Mouse (Mus musculus) embryonic facial prominence, embryonic 11.5 days (tissue): ENCODE data around the gene Prrg2. TPM values are rescaled to one million over a fixed set of nuclear protein-coding genes. Genes with fewer than 3 reads are reported as not detected.

Experiments used
- ATAC-seq: fragments of 200-750 bp; cut with Nextera tagmentation; replicated peaks from 2 replicates; pipeline ENCODE4 v1.8.0; 2017; ENCODE audit warnings: low read depth; ENCODE audit not compliant: insufficient number of reproducible peaks, low FRiP score, low TSS enrichment
- DNase-seq: peaks from one replicate; pipeline ENCODE4 v3.0.0-alpha.2; 2015; ENCODE audit warnings: low spot score
- H3K27ac ChIP-seq: fragments of 300-500 bp; sonication (generic); replicated peaks from 2 replicates; pipeline ENCODE4 v1.5.1; 2014; ENCODE audit warnings: mild to moderate bottlenecking, low read depth, low read length, control low read depth
- H3K27me3 ChIP-seq: fragments of 300-500 bp; sonication (generic); 2 replicates; pipeline ENCODE4 v1.6.1; 2014; ENCODE audit warnings: mild to moderate bottlenecking, low read length, moderate library complexity, mixed read lengths; ENCODE audit not compliant: control insufficient read depth, insufficient read depth
- H3K36me3 ChIP-seq: fragments of 300-500 bp; sonication (generic); replicated peaks from 2 replicates; pipeline ENCODE4 v1.6.1; 2014; ENCODE audit warnings: low read depth, mild to moderate bottlenecking, low read length, moderate library complexity, mixed read lengths; ENCODE audit not compliant: control insufficient read depth, insufficient read depth
- H3K4me1 ChIP-seq: fragments of 300-500 bp; sonication (generic); 2 replicates; pipeline ENCODE4 v1.6.1; 2014; ENCODE audit warnings: low read length, mixed read lengths; ENCODE audit not compliant: control insufficient read depth, insufficient read depth
- H3K4me2 ChIP-seq: fragments of 300-500 bp; sonication (generic); 2 replicates; pipeline ENCODE4 v1.6.1; 2014; ENCODE audit warnings: low read depth, mild to moderate bottlenecking, control low read depth, low read length, moderate library complexity
- H3K4me3 ChIP-seq: fragments of 300-500 bp; sonication (generic); 2 replicates; pipeline ENCODE4 v1.5.1; 2014; ENCODE audit warnings: low read depth, low read length, control low read depth
- H3K9ac ChIP-seq: fragments of 300-500 bp; sonication (generic); replicated peaks from 2 replicates; pipeline ENCODE4 v1.6.1; 2014; ENCODE audit warnings: mild to moderate bottlenecking, control low read depth, low read length
- H3K9me3 ChIP-seq: fragments of 300-500 bp; sonication (generic); replicated peaks from 2 replicates; pipeline ENCODE4 v1.6.1; 2016; ENCODE audit warnings: mild to moderate bottlenecking, low read length, inconsistent platforms, mixed read lengths; ENCODE audit not compliant: control insufficient read depth
- WGBS: fragments of 180-500 bp; shearing (Covaris S2); extraction: QIAGEN DNeasy Blood & Tissue Kit; methylation state at CpG from one replicate; pipeline ENCODE4 v1.1.7; 2014; 5-methylcytosine and 5-hydroxymethylcytosine counted together
- microRNA-seq: library from miRNA; unstranded; fragments of <30 nt; microRNA quantifications from one replicate; pipeline ENCODE4, GENCODE M21; 2016; ENCODE audit warnings: borderline number of aligned reads
- polyA plus RNA-seq: library from polyadenylated mRNA; unstranded; fragments of >200 nt; fragmentation: Nextera tagmentation; extraction: Ambion mirVana; gene quantifications from 2 replicates; pipeline ENCODE4 v1.2.1, GENCODE M21; 2014

Prrg2 gene
- polyA plus RNA-seq, 1 experiment from 2014 or later = 17.9 TPM

DNA sequence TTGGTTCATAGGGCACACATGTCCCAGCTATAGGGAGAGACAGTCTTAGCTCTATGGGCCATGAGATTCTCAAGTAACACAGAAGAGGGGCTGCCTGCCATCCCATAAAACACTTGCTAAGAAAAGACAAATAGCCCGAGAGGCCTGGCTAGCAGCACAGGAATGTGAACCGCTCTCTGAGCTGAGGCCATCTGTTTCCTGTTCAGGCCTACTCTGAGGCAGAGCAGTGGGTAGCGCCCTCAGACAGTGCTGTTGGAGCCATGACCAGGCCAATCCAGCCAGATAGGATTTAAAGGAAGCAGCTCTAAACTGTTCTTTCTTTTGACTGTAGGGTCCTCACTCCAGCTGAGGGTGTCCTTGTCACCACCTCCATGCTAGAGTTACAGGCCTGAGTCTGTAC lies 57.9 kb downstream of the Prrg2 start:
- Histone ChIP-seq H3K27ac (no peak overlapping the region), H3K36me3 (peaks cover 51% of the 10 kb centered on the region), H3K9ac (no peak overlapping the region), H3K4me1 (no peaks in the 10 kb centered on the region), H3K4me2 (no peak overlapping the region), H3K9me3 (no peaks in the 10 kb centered on the region), H3K27me3 (no peaks in the 10 kb centered on the region), H3K4me3 (no peak overlapping the region)
- 78% methylated on average over 3 of the region's 3 CpGs for WGBS
- ATAC-seq = no peak
- DNase-seq = no peak

Small RNAs within 50 kb of the gene (microRNA-seq; reads per million reads assigned to microRNA genes)
- gene Mir7054 = not detected

Other genes starting within 250 kb of the Prrg2 start
- gene Nup62, start 246.6 kb downstream of the Prrg2 start, polyA plus RNA-seq = 66.9 and 72.6 TPM in 2 replicates
- gene Il4i1, start 246.3 kb downstream of the Prrg2 start, polyA plus RNA-seq = 0.52 and 1.9 TPM in 2 replicates
- gene Atf5, start 246.0 kb downstream of the Prrg2 start, polyA plus RNA-seq = 2.9 and 3.1 TPM in 2 replicates
- gene Akt1s1, start 213.7 kb downstream of the Prrg2 start, polyA plus RNA-seq = 32.4 and 42.5 TPM in 2 replicates
- 55.1 and 75.1 TPM in 2 replicates for gene Tbc1d17, start 213.6 kb downstream of the Prrg2 start, polyA plus RNA-seq
- gene Pnkp, start 205.5 kb downstream of the Prrg2 start, polyA plus RNA-seq = 21.6 and 25.3 TPM in 2 replicates
- gene Ptov1, start 192.9 kb downstream of the Prrg2 start, polyA plus RNA-seq = 350 and 370 TPM in 2 replicates
- gene Med25, start 170.0 kb downstream of the Prrg2 start, polyA plus RNA-seq = 44.5 and 50.3 TPM in 2 replicates
- 11.8 and 13.2 TPM in 2 replicates for gene Fuz, start 166.6 kb downstream of the Prrg2 start, polyA plus RNA-seq
- gene Ap2a1, start 133.2 kb downstream of the Prrg2 start, polyA plus RNA-seq = 70.1 and 70.3 TPM in 2 replicates
- gene Tsks, start 119.5 kb downstream of the Prrg2 start, polyA plus RNA-seq = 0.21 TPM in 1 of 2 replicates, not detected in the other
- gene Cpt1c, start 87.8 kb downstream of the Prrg2 start, polyA plus RNA-seq = 14.3 and 17.1 TPM in 2 replicates
- 289 and 293 TPM in 2 replicates for gene Prmt1, start 76.1 kb downstream of the Prrg2 start, polyA plus RNA-seq
- 62.4 and 71.9 TPM in 2 replicates for gene Irf3, start 65.0 kb downstream of the Prrg2 start, polyA plus RNA-seq
- 69.9 and 71.7 TPM in 2 replicates for gene Bcl2l12, start 64.0 kb downstream of the Prrg2 start, polyA plus RNA-seq
- 40.0 and 41.1 TPM in 2 replicates for gene Scaf1, start 46.3 kb downstream of the Prrg2 start, polyA plus RNA-seq
- gene Rras, start 44.7 kb downstream of the Prrg2 start, polyA plus RNA-seq = 18.5 and 23.9 TPM in 2 replicates
- gene Prr12, start 9.8 kb downstream of the Prrg2 start, polyA plus RNA-seq = 10.9 and 11.8 TPM in 2 replicates
- 59.2 and 63.8 TPM in 2 replicates for gene Nosip, start 248 bp downstream of the Prrg2 start, polyA plus RNA-seq
- gene Rcn3, start 29.5 kb upstream of the Prrg2 start, polyA plus RNA-seq = 221 and 234 TPM in 2 replicates
- gene Fcgrt, start 41.2 kb upstream of the Prrg2 start, polyA plus RNA-seq = 12.6 TPM in 2 replicates
- gene Rps11, start 61.8 kb upstream of the Prrg2 start, polyA plus RNA-seq = 1,561 and 1,602 TPM in 2 replicates
- gene Rpl13a, start 66.1 kb upstream of the Prrg2 start, polyA plus RNA-seq = 1,418 and 1,436 TPM in 2 replicates
- gene Gm45713, start 73.6 kb upstream of the Prrg2 start, polyA plus RNA-seq = 0.20 TPM in 1 of 2 replicates, not detected in the other
- 0.52 and 0.67 TPM in 2 replicates for gene Flt3l, start 73.8 kb upstream of the Prrg2 start, polyA plus RNA-seq
- gene Pih1d1, start 91.6 kb upstream of the Prrg2 start, polyA plus RNA-seq = 102 and 104 TPM in 2 replicates
- 32.3 and 39.1 TPM in 2 replicates for gene Aldh16a1, start 91.9 kb upstream of the Prrg2 start, polyA plus RNA-seq
- gene Slc17a7, start 101.3 kb upstream of the Prrg2 start, polyA plus RNA-seq = 1.1 and 1.6 TPM in 2 replicates
- gene Gfy, start 116.9 kb upstream of the Prrg2 start, polyA plus RNA-seq = 0.52 and 0.81 TPM in 2 replicates
- not detected in 2 replicates for gene Pth2, start 118.3 kb upstream of the Prrg2 start, polyA plus RNA-seq
- 0.41 and 0.42 TPM in 2 replicates for gene Ccdc155, start 142.2 kb upstream of the Prrg2 start, polyA plus RNA-seq
- gene Dkkl1, start 149.5 kb upstream of the Prrg2 start, polyA plus RNA-seq = 1.8 and 2.3 TPM in 2 replicates
- gene Tead2, start 153.1 kb upstream of the Prrg2 start, polyA plus RNA-seq = 276 and 285 TPM in 2 replicates
- 0.86 and 1.1 TPM in 2 replicates for gene Cd37, start 176.4 kb upstream of the Prrg2 start, polyA plus RNA-seq
- 0.21 TPM in 1 of 2 replicates, not detected in the other for gene Slc6a16, start 178.4 kb upstream of the Prrg2 start, polyA plus RNA-seq
- not detected in 2 replicates for gene Slc6a21, start 214.8 kb upstream of the Prrg2 start, polyA plus RNA-seq